Mouse (Mus musculus): ENCODE measurements around the gene Cldnd1. TPM values are rescaled to one million over a fixed set of nuclear protein-coding genes. Genes with fewer than 3 reads are reported as not detected.

Gene Cldnd1
- total RNA-seq, 2 experiments from 2014 or later, result 61.2 to 65.3 TPM

Small RNA genes within 50 kb of the gene (microRNA-seq; reads per million reads assigned to microRNA genes)
- 0 reads per million in 2 experiments for gene Gm27564

Other genes with a start within 250 kb of the Cldnd1 start
- gene St3gal6, start 203.7 kb upstream of the Cldnd1 start, total RNA-seq (2021), result 100 to 1,000 TPM; 133 to 134 TPM
- gene Gm813, start 110.9 kb upstream of the Cldnd1 start, total RNA-seq (2021), result not detected
- not detected for gene E330017A01Rik, start 89.2 kb upstream of the Cldnd1 start, total RNA-seq (2021)
- gene Cpox, start 57.6 kb upstream of the Cldnd1 start, total RNA-seq (2021), result 10 to 100 TPM; 18.4 to 20.8 TPM
- not detected for gene Gpr15, start 8.8 kb upstream of the Cldnd1 start, total RNA-seq (2021)
- not detected for gene Olfr172, start 35.3 kb downstream of the Cldnd1 start, total RNA-seq (2021)
- not detected for gene Olfr173, start 72.4 kb downstream of the Cldnd1 start, total RNA-seq (2021)
- gene Olfr175-ps1, start 98.9 kb downstream of the Cldnd1 start, total RNA-seq (2021), result not detected
- not detected for gene Olfr177, start 146.9 kb downstream of the Cldnd1 start, total RNA-seq (2021)
- not detected for gene Olfr178, start 164.2 kb downstream of the Cldnd1 start, total RNA-seq (2021)
- not detected for gene Olfr181, start 200.8 kb downstream of the Cldnd1 start, total RNA-seq (2021)
- gene Olfr180, start 201.5 kb downstream of the Cldnd1 start, total RNA-seq (2021), result not detected